Mouse (Mus musculus): ENCODE data around the gene Rab3gap2.
"Not testable (repeated sequence)": the region's sequence is repeated elsewhere in the genome, so short reads cannot be mapped to it uniquely, and the experiment has no call there.

Rab3gap2 gene

GRCm38 (mm10) chr1:185283247-185283646 is 79.3 kb downstream of the Rab3gap2 start:
- no peak for DNase-seq

DNA sequence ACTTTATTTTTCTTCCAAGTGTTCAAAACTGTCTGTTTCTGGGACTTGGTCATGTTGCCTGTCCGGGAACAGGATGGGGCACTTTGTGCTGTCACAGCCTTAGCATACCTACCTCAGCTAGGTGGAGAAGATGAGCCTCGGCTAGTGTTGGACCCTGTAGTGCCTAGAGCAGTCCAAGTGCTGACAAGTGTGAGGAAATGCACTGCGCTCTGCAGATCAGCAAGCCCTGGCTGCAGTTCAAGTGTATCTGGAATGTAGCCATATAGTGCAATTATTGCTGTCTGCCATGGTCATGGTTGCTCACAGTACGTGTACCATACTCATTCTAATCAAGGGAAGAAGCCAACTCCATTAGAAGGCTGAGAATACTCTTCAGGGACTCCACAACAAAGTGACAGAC is 80.8 kb downstream of the Rab3gap2 start:
- DNase-seq: peak; percentile 79

- peak; percentile 75 for DNase-seq
These were observed 81.3 kb downstream of the Rab3gap2 start for GRCm38 (mm10) chr1:185285171-185285570.

- DNase-seq: no peak
These were observed 83.1 kb downstream of the Rab3gap2 start for GRCm38 (mm10) chr1:185287066-185287465.

DNA sequence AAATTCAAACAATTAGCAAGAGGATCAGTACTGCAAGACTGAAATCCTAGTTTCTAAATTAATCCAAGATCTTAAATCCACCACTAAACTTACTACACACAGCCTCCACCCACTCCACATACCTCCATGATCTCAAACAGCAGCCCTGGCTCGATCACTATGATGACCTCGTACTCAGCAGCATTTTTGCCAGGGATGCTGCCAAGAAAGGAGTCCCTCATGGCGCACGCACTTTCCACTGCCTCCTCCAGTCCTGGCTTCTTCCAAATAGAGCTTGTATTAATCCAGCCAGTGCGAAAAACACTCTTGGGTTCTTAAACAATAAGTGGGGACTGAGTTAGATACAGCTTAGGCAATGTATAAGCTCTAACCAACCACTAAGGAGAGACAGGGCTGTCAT is 85.3 kb downstream of the Rab3gap2 start:
- DNase-seq: peak; percentile 41

- no peak for DNase-seq
These were observed 87.4 kb downstream of the Rab3gap2 start for GRCm38 (mm10) chr1:185291336-185291735.

DNA sequence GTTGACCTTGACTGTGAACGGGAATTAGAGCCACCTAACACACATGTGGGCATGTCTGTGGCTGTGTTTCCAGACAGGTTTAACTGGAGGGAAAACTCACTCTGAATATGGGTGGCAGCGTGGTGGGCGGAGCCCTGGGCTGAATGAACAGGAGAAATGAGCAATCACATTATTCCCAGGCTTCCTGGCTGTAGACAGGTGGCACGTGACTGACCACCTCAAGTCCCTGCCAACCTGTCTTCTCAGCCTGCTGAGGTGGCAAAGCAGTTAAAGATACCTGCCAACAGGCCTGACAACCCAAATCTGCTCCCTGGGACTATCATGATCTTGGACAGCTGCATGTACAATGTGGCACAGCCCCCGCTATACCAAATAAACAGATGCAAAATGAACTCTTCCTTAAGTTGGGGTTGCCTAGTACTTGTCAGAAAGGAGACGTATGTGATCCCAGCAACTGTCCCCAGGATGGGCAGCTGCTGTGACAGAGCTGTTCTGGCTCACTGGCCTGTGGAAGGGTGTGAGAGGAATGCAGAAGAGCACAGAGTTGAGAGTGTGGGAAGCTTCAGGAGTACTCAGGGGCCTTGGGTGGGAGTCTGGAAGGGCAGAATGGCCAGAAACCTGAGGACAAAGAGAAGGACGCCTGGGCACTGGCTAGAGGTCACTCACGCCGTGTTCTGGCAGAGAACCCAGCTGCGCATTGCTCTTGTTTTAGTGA is 88.9 kb downstream of the Rab3gap2 start:
- DNase-seq: no peak

- no peak for DNase-seq
These were observed 92.9 kb downstream of the Rab3gap2 start for GRCm38 (mm10) chr1:185296850-185297249.

GRCm38 (mm10) chr1:185298496-185298895 is 94.6 kb downstream of the Rab3gap2 start:
- no peak for DNase-seq

DNA sequence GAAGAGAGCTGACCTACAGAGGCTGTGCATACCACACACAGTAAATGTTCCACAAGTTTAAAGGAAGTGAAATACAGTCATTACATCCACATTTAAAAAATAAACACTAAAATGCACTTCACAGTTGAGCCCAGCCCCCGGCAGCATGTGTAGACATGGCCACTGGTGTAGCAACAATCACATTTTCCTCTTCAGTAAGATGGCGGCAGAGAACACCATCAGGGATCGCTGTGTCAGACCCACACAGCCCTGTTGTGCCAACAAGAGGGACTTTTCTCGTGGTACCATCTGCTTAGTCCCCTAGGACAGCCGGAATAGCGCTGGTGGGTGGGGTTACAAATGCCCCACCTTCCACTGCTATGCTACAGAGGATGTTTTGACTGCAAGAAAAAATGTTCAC is 98.9 kb downstream of the Rab3gap2 start:
- no peak for DNase-seq

GRCm38 (mm10) chr1:185306836-185307235 is 102.9 kb downstream of the Rab3gap2 start:
- DNase-seq: no peak

- DNase-seq: no peak
These were observed 103.7 kb downstream of the Rab3gap2 start for GRCm38 (mm10) chr1:185307645-185308044.

GRCm38 (mm10) chr1:185308334-185308733 is 104.4 kb downstream of the Rab3gap2 start:
- no peak for DNase-seq

DNA sequence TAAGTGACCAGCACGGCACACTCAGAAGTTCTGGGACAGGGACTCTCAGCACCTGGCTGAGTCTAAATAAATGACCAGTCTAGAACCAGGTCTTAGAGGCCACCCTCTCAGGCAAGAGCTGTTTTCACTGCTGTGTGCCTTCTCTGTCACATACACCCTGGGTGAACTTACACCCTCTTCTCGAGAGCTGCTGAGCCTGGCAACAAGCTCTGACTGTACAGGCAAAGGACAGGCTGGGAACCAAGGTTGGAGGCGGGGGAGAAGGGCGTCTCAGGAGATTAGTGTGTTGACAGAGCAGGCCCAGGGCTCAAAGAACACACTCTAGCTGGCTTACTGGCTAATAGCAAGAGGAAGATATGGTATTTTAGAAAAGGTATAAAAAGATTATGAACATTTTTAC is 105.0 kb downstream of the Rab3gap2 start:
- DNase-seq: no peak

DNA sequence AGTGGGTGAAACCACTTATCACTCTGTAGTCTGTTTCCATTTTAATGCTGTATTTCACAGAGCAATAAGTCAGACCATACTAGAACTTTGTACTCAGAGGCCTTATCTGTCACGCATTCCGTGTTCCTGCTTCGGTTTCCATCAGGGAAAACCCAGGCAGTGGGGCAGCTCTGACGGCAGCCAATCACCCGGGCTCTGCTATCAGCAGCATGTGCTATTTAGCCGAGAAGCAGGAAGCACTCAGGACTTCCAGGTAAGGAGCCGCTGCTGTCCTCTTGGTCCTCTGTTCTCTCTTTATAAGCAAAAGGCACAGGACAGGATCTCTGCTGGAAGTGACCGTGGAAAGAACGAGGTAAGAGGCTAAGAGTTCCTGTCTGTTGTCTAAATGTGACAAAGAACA is 108.0 kb downstream of the Rab3gap2 start:
- no peak for DNase-seq

- no peak for DNase-seq
These were observed 110.6 kb downstream of the Rab3gap2 start for GRCm38 (mm10) chr1:185314546-185314945.

- no peak for DNase-seq
These were observed 112.1 kb downstream of the Rab3gap2 start for GRCm38 (mm10) chr1:185315846-185316568.

- DNase-seq: not testable (repeated sequence)
These were observed 123.9 kb downstream of the Rab3gap2 start for GRCm38 (mm10) chr1:185327754-185328345.

DNA sequence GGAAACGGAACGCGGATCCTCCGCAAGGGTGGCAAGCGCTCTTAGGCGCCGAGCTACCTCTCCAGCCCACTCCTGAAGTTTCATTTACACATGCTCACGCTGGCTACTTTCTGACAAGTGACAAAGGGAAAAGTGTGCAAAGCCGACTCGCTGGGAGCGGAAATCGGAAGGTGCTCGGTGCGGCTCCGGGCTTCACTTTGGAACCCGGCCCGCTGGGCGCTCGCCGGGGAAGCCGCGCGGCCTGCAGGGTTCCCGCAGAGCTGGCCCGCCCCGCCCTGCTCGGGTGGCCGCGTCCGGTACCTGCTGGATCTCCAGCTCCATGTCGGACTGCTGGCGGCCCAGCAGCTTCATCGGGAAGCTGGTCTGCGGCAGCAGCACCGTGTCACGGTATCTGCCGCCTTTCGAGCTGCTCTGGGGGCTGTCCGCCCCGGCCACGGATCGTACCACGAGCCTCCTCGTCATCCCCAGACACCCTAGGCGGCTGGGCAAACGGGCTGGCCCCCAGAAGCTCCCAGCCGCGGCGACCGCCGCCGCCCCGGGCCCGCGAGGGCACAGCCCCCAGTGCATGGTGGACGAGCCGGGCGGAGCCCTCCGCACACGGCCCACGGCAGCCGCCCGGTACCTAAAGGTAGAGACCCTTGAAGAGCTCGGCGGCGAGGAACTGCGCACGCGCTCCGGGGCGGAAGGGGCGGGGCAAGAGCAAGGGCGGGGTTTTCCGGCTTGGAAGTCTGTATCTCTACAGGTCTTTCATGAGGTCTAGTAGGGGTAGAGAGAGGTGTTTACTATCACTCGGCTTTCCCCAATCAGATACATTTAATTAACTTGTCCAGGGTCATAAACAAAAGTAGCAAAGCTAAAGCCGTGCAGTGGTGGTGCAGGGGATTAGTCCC is 125.0 kb downstream of the Rab3gap2 start, which contains the start of gene Iars2:
Iars2 (minus strand) TSS at position 676 of the 890 bp plus-strand sequence.
- DNase-seq: peak; percentile 94

DNA sequence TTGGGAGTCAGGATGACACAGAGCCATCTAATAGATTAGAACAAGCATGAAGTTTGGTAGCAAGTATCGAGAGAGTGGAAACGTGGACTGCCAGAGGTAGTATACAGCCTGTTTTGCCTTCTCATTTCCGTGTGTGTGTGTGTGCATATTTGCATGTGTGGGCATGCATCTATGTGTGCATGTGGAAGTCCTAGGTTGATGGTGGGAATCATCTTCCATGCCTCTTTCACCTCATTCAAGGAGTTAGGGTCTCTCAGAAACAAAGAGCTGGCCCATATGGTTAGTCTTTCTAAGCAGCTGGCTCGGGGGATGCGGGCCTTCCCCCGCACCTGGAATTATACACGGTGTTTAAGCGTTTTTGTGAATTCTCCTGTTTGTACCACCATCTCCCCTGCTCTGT is 125.9 kb downstream of the Rab3gap2 start:
- no peak for DNase-seq

DNA sequence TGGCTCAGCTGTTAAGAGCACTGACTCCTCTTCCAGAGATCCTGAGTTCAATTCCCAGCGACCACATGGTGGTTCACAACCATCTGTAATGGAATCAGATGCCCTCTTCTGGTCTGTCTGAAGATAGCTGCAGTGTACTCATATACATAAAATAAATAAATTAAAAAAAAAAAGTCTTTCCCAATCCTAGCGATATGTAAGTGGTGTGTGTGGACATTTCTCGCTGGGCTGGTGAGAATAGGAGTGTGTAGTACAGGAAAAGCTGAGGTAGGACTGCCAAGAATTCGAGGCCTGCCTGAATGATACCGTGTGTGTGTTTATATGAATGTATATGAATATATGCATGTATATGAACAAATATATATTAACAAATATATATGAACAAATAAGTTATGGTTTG is 127.4 kb downstream of the Rab3gap2 start:
- no peak for DNase-seq

DNA sequence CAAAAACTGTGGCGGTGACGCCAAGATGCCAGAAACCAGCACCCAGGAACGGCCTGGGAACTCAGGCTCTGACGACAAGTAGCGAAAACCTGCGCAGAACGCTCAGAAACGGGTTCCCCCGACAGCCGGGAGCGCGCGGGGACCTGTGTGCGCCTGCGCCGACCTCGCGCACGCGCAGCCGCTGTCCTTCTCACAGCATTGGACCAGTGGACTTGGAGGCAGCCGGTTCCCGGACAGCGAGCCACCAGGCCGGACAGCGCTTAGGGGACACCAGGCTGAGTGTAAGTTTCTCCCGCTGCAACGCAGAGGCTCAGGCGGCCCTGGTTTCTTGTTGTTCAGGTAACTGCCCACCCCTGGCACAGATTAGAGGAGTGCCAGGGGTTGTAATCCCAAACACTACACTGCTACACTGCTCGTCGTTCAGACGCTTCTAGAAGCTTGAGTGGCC is 128.1 kb downstream of the Rab3gap2 start, which contains the start of gene Bpnt1:
Bpnt1 (plus strand) TSS at position 167 of the 448 bp plus-strand sequence.
- DNase-seq: peak; percentile 93

- DNase-seq: no peak
These were observed 129.7 kb downstream of the Rab3gap2 start for GRCm38 (mm10) chr1:185333651-185334050.

All from lung, postnatal 10 days (tissue).